Mouse (Mus musculus) intestine, embryonic 15.5 days (tissue): ENCODE measurements around the gene Flii. TPM values are rescaled to one million over a fixed set of nuclear protein-coding genes. Genes with fewer than 3 reads are reported as not detected.

Source experiments
- ATAC-seq: fragments of 200-750 bp; cut with Nextera tagmentation; 2 replicates; pipeline ENCODE4 v1.8.0; 2017; ENCODE audit warnings: moderate TSS enrichment, moderate library complexity
- H3K27ac ChIP-seq: fragments of 300-500 bp; sonication (generic); 2 replicates; pipeline ENCODE4 v1.5.1; 2015; ENCODE audit warnings: mild to moderate bottlenecking, inconsistent platforms
- H3K27me3 ChIP-seq: fragments of 300-500 bp; sonication (generic); replicated peaks from 2 replicates; pipeline ENCODE4 v1.6.1; 2015; ENCODE audit warnings: inconsistent platforms
- H3K36me3 ChIP-seq: fragments of 300-500 bp; sonication (generic); 2 replicates; pipeline ENCODE4 v1.6.1; 2015; ENCODE audit warnings: inconsistent platforms
- H3K4me1 ChIP-seq: fragments of 300-500 bp; sonication (generic); replicated peaks from 2 replicates; pipeline ENCODE4 v1.6.1; 2015; ENCODE audit warnings: inconsistent platforms
- H3K4me2 ChIP-seq: fragments of 300-500 bp; sonication (generic); replicated peaks from 2 replicates; pipeline ENCODE4 v1.6.1; 2015; ENCODE audit warnings: mild to moderate bottlenecking, inconsistent platforms
- H3K4me3 ChIP-seq: fragments of 300-500 bp; sonication (generic); replicated peaks from 2 replicates; pipeline ENCODE4 v1.5.1; 2015; ENCODE audit warnings: inconsistent platforms
- H3K9ac ChIP-seq: fragments of 300-500 bp; sonication (generic); 2 replicates; pipeline ENCODE4 v1.6.1; 2015; ENCODE audit warnings: inconsistent platforms
- H3K9me3 ChIP-seq: fragments of 300-500 bp; sonication (generic); 2 replicates; pipeline ENCODE4 v1.6.1; 2016; ENCODE audit warnings: inconsistent platforms
- WGBS: fragments of 180-500 bp; shearing (Covaris S2); methylation state at CpG from one replicate; pipeline ENCODE4 v1.1.7; 2015; 5-methylcytosine and 5-hydroxymethylcytosine counted together
- polyA plus RNA-seq: library from polyadenylated mRNA; unstranded; fragments of >200 nt; fragmentation: Nextera tagmentation; extraction: Ambion mirVana; gene quantifications from 2 replicates; pipeline ENCODE4 v1.2.1, GENCODE M21; 2015

Gene Flii
- polyA plus RNA-seq, result 74.8 and 86.2 TPM in 2 replicates

GRCm38 (mm10) chr11:60726601-60727391 is at the start of gene Flii:
TSS of gene Flii (minus strand) at chr11:60727263.
- Histone ChIP-seq H3K4me1 (peaks cover 21% of the 10 kb centered on the region), H3K36me3 (peaks cover 22% of the 10 kb centered on the region; the same call in 1 of the 2 replicates), H3K4me3 (peak within 1 kb of the TSS; percentile 87), H3K27ac (peak within 1 kb of the TSS; percentile 91), H3K9me3 (no peaks in the 10 kb centered on the region), H3K4me2 (peak within 1 kb of the TSS; percentile 78), H3K27me3 (no peaks in the 10 kb centered on the region), H3K9ac (peak within 1 kb of the TSS; percentile 90)
- under 1% methylated on average over 69 of the region's 71 CpGs for WGBS
- ATAC-seq, result peak; percentile 84

- WGBS, result 2% methylated on average over 17 of the region's 17 CpGs
- Histone ChIP-seq H3K27me3 (no peaks in the 10 kb centered on the region), H3K9me3 (no peaks in the 10 kb centered on the region), H3K4me2 (peak overlapping the region; percentile 81), H3K27ac (peak overlapping the region; percentile 76), H3K36me3 (peaks cover 12% of the 10 kb centered on the region; the same call in 1 of the 2 replicates), H3K4me1 (peaks cover 46% of the 10 kb centered on the region), H3K4me3 (peak overlapping the region; percentile 64), H3K9ac (peak overlapping the region; percentile 80)
- peak; percentile 11; the same call in 1 of the 2 replicates for ATAC-seq
Measured at GRCm38 (mm10) chr11:60776107-60776828, 49.2 kb upstream of the Flii start.

- peaks cover 12% of the 10 kb centered on the region; the same call in 1 of the 2 replicates for H3K36me3 ChIP-seq
- H3K27me3 ChIP-seq, result no peaks in the 10 kb centered on the region
- WGBS, result 47% methylated on average over 6 of the region's 6 CpGs
- peak overlapping the region; percentile 81 for H3K4me2 ChIP-seq
- no peaks in the 10 kb centered on the region for H3K9me3 ChIP-seq
- no peak for ATAC-seq
- no peak overlapping the region for H3K27ac ChIP-seq
- no peak overlapping the region for H3K9ac ChIP-seq
- peak overlapping the region; percentile 64; the same call in 1 of the 2 replicates for H3K4me3 ChIP-seq
- peaks cover 40% of the 10 kb centered on the region for H3K4me1 ChIP-seq
Measured at GRCm38 (mm10) chr11:60775578-60775977, 48.5 kb upstream of the Flii start.

- H3K36me3 ChIP-seq, result peaks cover 10% of the 10 kb centered on the region; the same call in 1 of the 2 replicates
- H3K4me2 ChIP-seq, result no peak overlapping the region; the same call in 1 of the 2 replicates
- WGBS, result 52% methylated on average over 1 of the region's 1 CpGs
- no peak overlapping the region for H3K27ac ChIP-seq
- H3K4me1 ChIP-seq, result peaks cover 32% of the 10 kb centered on the region
- H3K4me3 ChIP-seq, result no peak overlapping the region
- H3K9me3 ChIP-seq, result no peaks in the 10 kb centered on the region
- no peak overlapping the region for H3K9ac ChIP-seq
- ATAC-seq, result no peak
- H3K27me3 ChIP-seq, result no peaks in the 10 kb centered on the region
Measured at GRCm38 (mm10) chr11:60774841-60775240, 47.8 kb upstream of the Flii start.

GRCm38 (mm10) chr11:60774158-60774689 is 47.2 kb upstream of the Flii start:
- 89% methylated on average over 3 of the region's 3 CpGs for WGBS
- Histone ChIP-seq H3K4me2 (no peak overlapping the region), H3K27ac (no peak overlapping the region), H3K9ac (no peak overlapping the region), H3K4me3 (no peak overlapping the region), H3K36me3 (0 out of 2 replicates have a peak, but pooled peaks cover 4% of the 10 kb centered on the region), H3K27me3 (no peaks in the 10 kb centered on the region), H3K9me3 (no peaks in the 10 kb centered on the region), H3K4me1 (peaks cover 26% of the 10 kb centered on the region)
- ATAC-seq, result no peak

GRCm38 (mm10) chr11:60772161-60772560 is 45.1 kb upstream of the Flii start:
- no peak overlapping the region for H3K4me2 ChIP-seq
- no peak overlapping the region for H3K27ac ChIP-seq
- ATAC-seq, result no peak
- H3K36me3 ChIP-seq, result no peaks in the 10 kb centered on the region
- H3K9ac ChIP-seq, result no peak overlapping the region
- H3K9me3 ChIP-seq, result no peaks in the 10 kb centered on the region
- H3K27me3 ChIP-seq, result no peaks in the 10 kb centered on the region
- 83% methylated on average over 4 of the region's 4 CpGs for WGBS
- H3K4me1 ChIP-seq, result peaks cover 13% of the 10 kb centered on the region
- no peak overlapping the region for H3K4me3 ChIP-seq

- Histone ChIP-seq H3K4me2 (no peak overlapping the region), H3K9ac (no peak overlapping the region), H3K27ac (no peak overlapping the region), H3K4me1 (peaks cover 10% of the 10 kb centered on the region), H3K9me3 (no peaks in the 10 kb centered on the region), H3K4me3 (no peak overlapping the region), H3K36me3 (no peaks in the 10 kb centered on the region), H3K27me3 (no peaks in the 10 kb centered on the region)
- no peak for ATAC-seq
- WGBS, result 92% methylated on average over 3 of the region's 3 CpGs
Measured at GRCm38 (mm10) chr11:60770776-60771175, 43.7 kb upstream of the Flii start.

- Histone ChIP-seq H3K4me2 (no peak overlapping the region), H3K9ac (no peak overlapping the region), H3K4me3 (no peak overlapping the region), H3K4me1 (no peaks in the 10 kb centered on the region), H3K27me3 (no peaks in the 10 kb centered on the region), H3K27ac (no peak overlapping the region), H3K9me3 (no peaks in the 10 kb centered on the region), H3K36me3 (no peaks in the 10 kb centered on the region)
- WGBS, result 87% methylated on average over 2 of the region's 2 CpGs
- ATAC-seq, result no peak
Measured at GRCm38 (mm10) chr11:60769322-60769721, 42.3 kb upstream of the Flii start.

- no peaks in the 10 kb centered on the region for H3K9me3 ChIP-seq
- no peak for ATAC-seq
- no peak overlapping the region for H3K4me3 ChIP-seq
- no peaks in the 10 kb centered on the region for H3K4me1 ChIP-seq
- no peak overlapping the region for H3K9ac ChIP-seq
- WGBS, result 82% methylated on average over 4 of the region's 4 CpGs
- H3K27ac ChIP-seq, result no peak overlapping the region
- no peaks in the 10 kb centered on the region for H3K36me3 ChIP-seq
- no peak overlapping the region for H3K4me2 ChIP-seq
- no peaks in the 10 kb centered on the region for H3K27me3 ChIP-seq
Measured at GRCm38 (mm10) chr11:60766969-60767368, 39.9 kb upstream of the Flii start.

- H3K9me3 ChIP-seq, result no peaks in the 10 kb centered on the region
- H3K36me3 ChIP-seq, result peaks cover 12% of the 10 kb centered on the region; the same call in 1 of the 2 replicates
- WGBS, result 90% methylated on average over 3 of the region's 3 CpGs
- H3K4me3 ChIP-seq, result no peak overlapping the region
- no peak overlapping the region for H3K4me2 ChIP-seq
- ATAC-seq, result no peak
- H3K4me1 ChIP-seq, result no peaks in the 10 kb centered on the region
- no peak overlapping the region for H3K9ac ChIP-seq
- no peak overlapping the region for H3K27ac ChIP-seq
- no peaks in the 10 kb centered on the region for H3K27me3 ChIP-seq
Measured at GRCm38 (mm10) chr11:60761681-60762080, 34.6 kb upstream of the Flii start.

- Histone ChIP-seq H3K27ac (no peak overlapping the region), H3K9ac (no peak overlapping the region), H3K4me3 (no peak overlapping the region), H3K9me3 (no peaks in the 10 kb centered on the region), H3K27me3 (no peaks in the 10 kb centered on the region), H3K4me2 (no peak overlapping the region), H3K4me1 (no peaks in the 10 kb centered on the region), H3K36me3 (peaks cover 26% of the 10 kb centered on the region)
- WGBS, result 87% methylated on average over 7 of the region's 7 CpGs
- no peak for ATAC-seq
Measured at GRCm38 (mm10) chr11:60755570-60755969, 28.5 kb upstream of the Flii start.

- no peaks in the 10 kb centered on the region for H3K4me1 ChIP-seq
- ATAC-seq, result no peak
- H3K36me3 ChIP-seq, result peaks cover 26% of the 10 kb centered on the region; the same call in 1 of the 2 replicates
- no peaks in the 10 kb centered on the region for H3K27me3 ChIP-seq
- H3K9me3 ChIP-seq, result no peaks in the 10 kb centered on the region
- WGBS, result 81% methylated on average over 3 of the region's 3 CpGs
- no peak overlapping the region for H3K27ac ChIP-seq
- no peak overlapping the region for H3K9ac ChIP-seq
- no peak overlapping the region for H3K4me3 ChIP-seq
- no peak overlapping the region for H3K4me2 ChIP-seq
Measured at GRCm38 (mm10) chr11:60740321-60740720, 13.3 kb upstream of the Flii start.
